Mouse (Mus musculus) layer of hippocampus, adult 9-11 months (tissue): ENCODE results near the gene Tyrobp.

ENCODE experiments used
- DNase-seq: peaks from one replicate; pipeline ENCODE4 v3.0.0; 2022

The Tyrobp gene

DNA sequence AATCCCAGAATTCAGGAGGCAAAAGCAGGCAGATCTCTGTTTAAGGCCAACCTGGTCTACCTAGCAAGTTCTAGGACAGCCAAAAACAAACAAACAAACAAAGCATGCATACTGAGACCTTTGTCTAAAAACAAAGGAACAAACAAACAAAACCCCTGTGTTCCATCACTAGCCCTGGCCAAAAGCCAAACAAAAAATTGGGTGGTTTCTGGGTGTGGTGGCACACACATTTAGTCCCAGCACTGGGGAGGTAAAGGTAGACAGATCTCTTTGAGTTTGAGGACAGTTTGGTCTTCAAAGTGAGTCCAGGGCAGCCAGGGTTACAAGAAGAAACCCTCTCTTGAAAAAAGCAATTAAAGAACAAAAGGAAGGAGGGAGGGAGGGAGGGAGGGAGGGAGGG is 15.8 kb downstream of the Tyrobp start:
- DNase-seq = no peak

DNA sequence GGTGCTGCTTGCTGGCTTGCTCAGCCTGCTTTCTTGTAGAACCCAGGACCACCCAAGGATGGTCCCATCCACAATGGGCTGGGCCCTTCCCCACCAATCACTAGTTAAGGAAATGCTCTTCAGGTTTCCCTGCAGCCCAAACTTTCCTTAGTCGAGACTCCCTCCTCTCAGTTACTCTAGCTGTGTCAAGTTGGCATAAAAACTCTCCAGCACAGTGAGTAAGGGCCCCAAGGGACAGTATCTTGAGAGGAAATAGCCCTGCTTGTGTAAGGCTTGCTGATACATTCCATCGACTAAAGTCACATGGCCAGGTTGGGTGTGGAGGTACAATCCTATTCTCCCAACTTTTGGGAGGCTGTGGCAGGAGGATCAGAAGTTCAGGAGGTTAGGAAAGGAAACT is 16.6 kb downstream of the Tyrobp start:
- no peak for DNase-seq

DNA sequence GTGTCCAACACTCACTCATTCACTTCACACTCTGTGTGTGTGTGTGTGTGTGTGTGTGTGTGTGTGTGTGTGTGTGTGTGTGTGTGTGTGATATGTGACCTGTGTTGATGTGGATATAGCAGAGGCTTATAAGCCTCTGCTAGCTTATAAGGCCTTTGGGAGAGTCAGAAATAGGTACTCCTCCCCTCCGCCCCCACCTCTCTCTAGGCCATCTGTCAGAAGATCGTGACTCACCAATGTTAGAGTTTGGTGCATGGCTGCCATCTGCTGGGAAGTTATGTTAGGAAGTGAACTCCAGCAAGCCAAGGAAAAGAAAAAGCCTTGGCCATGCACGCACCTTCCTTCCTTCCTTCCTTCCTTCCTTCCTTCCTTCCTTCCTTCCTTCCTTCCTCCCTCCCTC is 18.2 kb downstream of the Tyrobp start:
- DNase-seq = peak; percentile 92

DNA sequence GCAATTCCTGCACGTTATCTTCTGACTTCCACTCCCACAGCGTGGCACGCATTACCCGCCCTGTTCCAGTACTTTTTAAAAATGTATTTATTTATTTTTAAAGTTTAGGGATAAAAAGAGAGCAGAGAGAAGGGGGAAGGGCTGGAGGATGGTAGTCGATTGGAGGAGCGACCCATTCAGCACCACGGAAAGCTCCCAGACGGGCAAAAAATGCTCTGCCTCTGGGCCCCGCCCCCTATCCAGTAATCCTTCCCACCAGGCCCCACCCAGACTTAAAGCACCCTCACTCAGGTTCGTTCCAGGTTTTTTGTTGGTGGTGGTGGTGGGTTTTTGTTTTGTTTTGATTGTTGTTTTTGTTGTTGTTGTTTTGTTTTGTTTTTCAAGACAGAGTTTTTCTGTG is 20.7 kb downstream of the Tyrobp start:
- DNase-seq = no peak

DNA sequence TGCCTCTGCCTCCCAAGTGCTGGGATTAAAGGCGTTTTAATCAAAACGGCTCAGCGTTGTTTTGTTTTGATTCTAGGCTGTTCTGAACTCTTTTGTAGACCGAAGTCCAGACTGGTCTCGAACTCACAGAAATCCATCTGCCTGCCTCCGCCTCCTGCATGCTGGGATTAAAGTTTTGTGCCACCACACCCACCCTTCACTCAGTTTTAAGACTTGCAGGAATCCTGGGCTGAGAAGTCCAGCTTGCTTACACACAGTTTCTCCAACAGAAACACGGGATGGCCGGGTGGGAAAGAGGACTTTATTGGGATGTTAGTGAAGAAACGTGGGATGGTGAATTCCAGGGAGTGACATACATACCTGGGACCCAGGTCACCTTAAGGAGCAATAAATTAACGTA is 21.1 kb downstream of the Tyrobp start:
- no peak for DNase-seq

DNA sequence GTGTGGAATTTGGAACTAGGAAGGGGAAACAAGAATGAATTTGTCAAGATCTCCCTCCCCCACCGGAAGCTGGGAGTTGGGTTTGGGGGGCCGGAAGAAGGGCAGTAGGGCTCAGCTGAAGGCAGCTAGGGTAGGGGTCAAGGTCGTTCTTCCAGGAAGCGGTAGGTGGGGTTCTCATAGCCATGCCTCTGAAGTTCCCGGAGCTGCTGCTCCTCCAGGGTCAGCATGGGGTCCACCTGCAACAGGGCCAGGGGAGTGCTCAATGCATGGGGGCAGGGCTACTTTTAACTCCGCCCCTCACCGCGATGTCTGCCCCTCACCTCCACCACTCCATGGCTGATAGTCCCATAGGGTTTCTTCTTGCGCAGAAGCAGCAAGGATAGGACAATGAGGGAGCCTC is 21.6 kb downstream of the Tyrobp start:
- no peak for DNase-seq

DNA sequence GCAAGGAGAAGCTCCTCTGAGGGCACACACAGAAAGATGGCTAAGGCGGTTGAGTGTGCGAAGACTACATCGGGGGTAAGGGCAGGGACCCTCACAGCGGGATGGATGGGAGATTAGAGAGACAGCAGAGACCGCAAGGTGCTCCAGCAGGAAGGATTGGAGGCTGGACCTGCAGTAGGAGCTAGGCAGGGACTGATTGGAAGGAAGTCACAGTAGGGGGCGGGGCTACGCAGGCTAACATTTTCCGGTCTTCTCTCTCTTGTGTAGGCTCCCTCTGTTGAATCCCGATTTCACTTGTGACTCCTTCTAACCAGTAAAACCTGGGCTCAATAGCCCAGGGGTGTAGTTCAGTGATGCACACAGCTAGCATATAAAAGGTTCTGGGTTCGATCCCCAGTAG is 23.3 kb downstream of the Tyrobp start:
- no peak for DNase-seq

DNA sequence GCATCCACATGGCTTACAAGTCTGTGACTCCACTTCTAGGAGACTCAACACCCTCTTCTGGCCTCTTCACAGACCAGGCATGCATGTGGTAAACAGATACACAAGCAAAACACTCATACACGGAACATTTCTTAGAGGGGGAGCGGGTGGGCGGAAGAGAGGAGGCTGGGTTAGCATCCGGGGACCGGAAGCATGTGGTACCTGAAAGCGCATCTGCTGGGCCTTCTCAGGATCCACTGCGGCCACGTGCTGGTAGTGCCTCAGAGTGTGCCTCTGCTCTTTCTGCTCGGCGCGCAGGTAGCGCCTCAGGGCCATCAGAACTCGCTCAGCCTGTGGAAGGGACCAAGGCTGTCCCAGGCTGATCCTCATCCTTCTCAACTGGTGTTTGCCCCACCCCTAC is 26.2 kb downstream of the Tyrobp start:
- no peak for DNase-seq

DNA sequence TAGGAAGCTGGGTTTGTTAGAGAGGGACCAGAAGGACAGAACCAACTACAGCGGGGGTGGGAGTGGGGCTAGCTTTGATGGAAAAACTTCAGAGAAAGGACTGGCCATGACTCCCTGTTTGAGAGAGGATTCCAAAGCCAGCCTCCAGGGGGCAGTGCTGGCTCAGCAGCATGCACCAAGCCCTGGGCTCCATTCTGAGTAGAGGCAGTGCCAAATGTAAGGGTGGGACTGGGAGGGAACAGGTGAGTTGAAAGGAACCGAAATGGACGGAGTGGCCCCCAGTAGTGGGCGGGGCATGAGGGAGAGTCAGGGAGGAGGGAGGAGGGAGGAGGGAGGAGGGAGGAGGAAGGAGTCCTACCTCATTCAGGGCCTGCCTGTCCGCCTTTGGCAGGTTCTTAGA is 27.1 kb downstream of the Tyrobp start:
- no peak for DNase-seq

DNA sequence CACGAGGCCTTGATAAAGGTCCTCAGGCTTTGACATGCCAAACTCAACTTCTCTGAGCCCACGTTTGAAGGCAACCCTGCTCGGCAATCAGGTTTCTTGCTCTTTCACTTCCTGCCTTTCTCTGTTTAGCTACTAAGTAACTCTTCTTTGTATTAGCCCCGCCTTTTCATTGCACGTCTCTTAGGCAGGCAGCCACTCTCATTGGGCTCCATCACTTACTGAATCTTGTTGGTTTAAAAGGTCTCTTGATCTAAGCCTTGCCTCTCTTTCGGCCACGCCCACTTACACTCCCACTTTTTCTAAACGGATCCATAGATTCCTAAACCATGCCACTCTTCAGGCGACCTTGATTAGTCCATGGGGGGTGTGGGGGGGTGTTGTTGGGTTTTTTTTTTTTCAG is 30.1 kb downstream of the Tyrobp start:
- DNase-seq = no peak

DNA sequence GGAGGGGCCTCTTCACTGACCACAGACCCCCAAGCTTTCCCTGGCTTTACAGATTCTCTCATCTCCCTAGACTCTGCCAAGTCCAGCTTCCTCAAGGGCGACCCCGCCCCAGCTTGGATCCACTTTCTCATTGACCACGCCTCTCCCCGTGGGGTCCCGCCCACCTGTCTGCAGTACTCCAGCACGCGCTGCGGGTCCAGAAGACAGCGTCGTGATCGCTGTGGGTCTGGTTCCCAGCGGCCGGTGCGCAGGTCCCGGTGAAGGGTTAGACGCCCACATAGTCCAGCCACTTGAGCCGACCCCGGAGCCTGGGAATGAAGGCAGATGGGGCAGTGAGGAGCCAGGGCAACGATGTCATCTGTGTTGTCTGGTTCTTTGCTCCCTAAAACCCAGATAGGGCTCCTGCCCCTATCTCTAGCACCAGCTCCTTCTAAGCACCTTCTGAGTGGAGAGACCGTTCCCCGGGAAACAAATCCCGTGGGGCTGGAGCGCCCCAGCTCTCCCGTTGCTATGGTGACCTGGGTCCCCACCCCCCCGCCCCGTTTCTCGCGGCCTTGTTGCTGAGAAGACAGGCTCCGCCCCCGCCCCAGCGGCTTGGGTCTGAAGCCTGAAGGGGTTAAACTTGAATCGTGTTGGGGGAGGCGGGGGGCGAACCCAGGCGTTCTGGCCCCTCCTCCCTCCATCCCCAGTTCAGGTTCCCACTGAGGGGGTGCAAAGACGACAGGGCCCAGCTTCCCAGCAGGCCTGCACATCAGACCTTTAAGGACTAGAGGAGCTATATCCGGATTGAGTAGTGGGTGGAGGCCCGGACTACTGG is 30.8 kb downstream of the Tyrobp start:
- peak; percentile 89 for DNase-seq

DNA sequence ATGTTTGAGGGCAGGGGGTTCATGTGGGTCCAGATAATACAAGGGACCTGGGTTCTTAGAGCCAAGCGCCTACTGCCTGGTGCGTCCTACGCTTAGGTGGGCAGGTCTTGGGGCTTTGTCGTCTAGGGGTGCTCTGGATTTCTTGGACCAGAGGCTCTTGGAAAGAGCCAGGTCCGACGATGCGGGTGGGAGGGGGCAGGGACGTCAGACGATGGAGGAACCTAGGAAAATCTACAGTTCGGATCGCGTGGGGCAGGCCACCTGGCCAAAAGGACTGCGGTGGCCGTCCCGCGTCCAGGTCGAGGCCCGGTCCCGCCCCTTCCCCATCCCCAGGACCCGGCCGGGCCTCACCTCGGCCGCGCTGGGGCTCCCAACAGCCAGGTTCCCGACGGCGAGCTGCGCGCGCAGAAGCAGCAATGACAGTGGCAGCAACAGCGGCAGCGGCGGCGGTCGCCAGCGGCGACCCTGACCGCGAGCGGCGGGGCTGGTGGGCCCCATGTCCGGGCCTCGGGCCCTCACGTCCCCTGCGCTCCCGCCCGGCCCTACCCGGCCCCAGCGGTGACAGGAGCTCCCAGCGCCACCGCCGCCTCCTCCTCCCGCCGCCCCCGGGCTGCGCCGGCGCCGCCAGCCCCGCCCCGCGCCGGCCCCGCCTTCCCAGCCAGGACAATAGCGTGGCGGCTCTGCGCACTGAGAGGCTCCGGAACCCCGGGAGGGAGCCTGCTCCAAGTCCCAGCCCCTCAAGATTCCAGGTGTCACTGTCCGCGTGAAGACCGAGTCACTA is 31.6 kb downstream of the Tyrobp start, which contains the start of gene Aplp1:
Aplp1 (minus strand) TSS at position 565 of the 781 bp plus-strand sequence.
- DNase-seq = peak; percentile 84

DNA sequence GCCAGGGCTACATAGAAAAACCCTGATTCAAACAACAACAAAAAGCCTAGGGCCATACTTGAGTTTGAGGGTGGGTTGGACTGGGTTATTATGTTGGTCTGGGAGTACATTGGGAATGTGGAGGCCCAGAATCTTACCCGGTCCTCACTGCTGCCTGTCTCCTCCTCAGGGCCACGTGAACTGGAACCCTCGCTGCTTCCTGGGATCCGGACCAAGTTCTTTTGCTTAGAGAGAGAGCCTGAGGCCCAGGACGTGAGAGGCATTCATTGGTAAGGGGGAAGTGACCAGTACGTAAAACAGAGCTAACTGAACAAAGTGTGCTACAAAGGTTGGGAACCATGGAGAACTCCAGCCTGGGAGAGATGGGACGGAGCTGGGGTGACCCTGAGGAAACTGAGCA is 36.7 kb downstream of the Tyrobp start:
- no peak for DNase-seq

DNA sequence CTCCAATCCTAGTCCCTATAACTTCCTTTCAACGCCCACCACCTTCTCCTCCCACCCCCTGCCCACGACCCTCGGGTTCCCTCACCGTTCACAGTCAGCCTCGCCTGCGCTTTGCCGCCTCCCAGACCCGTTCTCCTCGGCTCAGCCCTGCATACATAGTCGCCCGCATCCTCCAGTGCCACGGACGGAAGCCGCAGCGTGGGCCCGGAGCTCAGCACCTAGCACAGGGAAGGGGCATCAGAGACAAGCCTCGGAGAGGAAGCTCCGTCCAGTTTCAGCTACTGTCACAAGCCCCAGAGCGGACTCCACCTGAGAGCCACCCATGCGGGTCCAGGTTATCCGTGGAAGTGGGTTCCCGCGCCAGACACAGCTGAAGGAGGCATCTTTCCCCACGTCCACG is 39.8 kb downstream of the Tyrobp start:
- DNase-seq = no peak

DNA sequence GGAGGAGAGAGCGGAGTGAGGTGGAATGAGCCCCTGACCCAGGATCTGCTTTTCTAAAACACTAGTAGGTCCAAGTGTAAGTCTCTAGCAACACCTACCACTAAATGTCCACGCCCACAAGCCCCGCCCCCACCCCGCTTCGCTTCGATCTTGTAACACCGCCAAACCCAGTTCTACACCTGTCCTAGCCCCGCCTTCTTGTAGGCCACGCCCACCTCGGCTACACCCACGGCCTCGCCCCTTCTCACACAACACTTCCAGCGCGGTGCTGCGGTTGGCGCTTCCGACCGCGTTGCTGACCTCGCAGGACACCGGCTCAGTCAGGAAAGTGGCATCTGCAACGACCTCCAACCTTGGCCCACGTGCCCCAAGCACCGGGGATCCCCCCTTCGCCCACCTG is 40.2 kb downstream of the Tyrobp start:
- DNase-seq = no peak

DNA sequence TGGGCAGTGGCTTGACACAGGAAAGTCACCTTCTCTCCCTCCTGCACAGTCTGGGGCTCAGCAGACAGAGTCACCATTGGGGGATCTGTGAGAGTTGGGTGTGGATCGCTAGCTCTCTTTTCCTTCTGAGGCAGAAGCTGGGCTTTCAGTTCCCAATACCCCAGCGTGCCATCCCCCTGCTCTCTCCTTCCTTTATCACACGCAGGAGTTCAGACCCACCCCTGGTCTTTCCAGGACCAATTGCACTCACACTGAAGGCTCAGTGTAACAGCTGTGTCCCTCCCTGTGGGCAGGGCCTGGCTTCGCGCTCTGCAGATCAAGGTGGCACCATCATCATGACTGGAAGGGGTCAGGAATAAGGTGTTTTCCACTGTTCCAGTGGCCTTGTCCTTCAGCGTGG is 40.7 kb downstream of the Tyrobp start:
- DNase-seq = no peak

DNA sequence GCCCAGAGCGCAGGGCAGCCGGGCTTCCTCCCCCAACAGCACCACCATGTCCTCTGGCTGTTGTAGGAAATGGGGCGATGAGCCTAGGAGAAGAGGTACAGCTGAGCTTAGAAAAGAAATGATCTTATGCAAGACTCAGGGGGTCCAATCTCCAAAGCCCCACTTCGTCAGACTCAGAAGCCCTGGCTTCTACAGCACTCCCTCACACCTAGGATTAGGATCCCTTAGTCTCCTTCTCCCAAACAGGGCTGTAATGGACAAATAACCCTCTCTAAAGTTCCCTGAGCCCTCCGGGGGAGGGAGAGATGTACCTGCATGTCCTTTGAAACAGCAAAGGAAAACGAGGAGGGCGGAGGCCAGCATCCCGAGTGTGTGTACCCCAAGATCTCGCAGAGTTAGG is 42.9 kb downstream of the Tyrobp start:
- DNase-seq = no peak

DNA sequence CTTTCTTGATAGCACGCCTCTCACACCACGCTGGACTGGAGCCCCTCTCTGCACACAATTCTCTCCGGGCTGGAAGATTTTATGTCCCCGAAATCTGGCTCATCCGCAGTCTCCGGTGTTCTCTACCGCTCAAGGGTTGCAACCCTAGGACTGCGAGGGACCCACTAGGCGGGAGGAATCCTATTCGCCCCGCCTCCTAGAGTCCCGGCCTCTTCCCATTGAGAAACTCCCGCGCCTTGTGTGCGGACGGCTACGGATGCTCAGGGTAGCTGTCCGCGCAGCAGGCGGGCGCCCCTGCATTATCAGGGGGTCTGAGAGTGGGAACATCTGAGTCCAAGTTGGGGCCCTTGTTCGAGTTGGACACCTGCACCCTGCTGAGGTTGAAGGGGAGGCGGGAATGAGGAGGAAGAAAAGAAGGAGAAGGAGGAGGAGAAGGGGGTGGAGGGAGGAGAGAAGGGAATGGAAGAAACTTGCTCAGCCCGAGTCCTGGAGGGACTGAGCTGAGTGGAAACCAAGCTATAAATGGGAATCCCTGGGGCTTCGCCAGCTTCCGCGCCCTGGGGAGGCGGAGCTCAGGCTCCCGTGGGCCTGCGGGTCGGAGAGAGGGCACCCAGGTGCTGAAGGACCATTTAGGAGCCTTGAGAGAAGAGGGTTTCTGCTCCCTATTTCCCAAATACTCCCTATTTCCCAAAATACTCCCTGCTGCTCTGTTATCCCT is 43.5 kb downstream of the Tyrobp start:
- DNase-seq = no peak

DNA sequence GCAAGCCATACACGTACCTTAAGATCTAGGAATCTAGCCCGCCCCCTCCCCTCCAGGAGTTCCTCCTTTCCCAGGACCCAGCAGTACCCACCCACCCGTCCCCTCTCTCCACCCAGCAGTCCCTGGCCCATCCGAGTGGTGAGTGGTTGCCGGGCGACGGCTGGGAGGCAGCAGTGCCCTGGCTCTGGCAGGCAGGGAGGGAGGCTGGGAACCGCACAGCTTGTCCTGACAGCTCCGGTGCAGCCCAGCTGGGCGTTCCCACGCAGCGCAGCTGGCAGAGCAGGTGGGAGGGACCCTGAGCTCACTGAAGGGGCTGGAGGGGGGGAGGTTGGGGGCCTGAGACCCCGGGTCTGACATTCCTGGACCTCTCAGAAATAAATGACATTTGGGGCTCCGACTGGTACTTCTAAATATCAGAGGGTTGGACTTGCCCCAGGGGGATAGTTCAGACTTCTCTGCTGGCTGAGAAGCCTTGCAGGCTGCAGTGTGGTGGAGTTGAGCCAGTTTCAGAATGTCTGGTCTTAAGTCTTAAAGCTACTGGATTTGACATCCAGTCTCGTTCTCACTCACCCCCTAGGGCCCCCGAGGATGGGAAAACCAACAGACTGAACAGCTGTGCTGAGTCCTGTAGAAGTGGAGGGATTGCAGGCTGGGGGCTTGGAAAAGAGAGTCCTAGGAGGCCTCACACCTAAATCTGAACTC is 44.2 kb downstream of the Tyrobp start, which contains the start of the genes Kirrel2 and Nphs1:
Kirrel2 (minus strand) TSS at position 62 of the 702 bp plus-strand sequence.
Nphs1 (plus strand) TSS at position 687 of the 702 bp plus-strand sequence.
- peak; percentile 77 for DNase-seq

DNA sequence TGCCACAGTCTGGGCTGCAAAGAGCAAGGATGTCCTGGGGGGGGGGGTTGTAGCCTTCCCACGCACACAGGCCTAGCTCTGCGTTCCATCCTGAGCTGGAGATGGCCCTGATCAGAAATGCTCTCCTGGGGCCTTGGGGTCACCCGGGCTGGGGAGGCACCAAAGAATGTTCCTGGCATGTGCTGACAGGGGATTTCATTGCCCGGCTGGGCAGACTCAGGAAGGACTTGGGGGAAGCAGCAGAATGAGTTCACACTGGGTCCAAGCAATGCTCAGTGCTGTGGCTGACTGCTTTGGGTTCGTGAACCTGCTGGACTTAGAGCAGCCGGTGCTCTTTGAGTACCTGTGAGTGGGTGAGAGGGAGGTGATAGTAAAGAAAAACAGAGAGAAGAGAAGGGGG is 45.9 kb downstream of the Tyrobp start:
- DNase-seq = no peak

DNA sequence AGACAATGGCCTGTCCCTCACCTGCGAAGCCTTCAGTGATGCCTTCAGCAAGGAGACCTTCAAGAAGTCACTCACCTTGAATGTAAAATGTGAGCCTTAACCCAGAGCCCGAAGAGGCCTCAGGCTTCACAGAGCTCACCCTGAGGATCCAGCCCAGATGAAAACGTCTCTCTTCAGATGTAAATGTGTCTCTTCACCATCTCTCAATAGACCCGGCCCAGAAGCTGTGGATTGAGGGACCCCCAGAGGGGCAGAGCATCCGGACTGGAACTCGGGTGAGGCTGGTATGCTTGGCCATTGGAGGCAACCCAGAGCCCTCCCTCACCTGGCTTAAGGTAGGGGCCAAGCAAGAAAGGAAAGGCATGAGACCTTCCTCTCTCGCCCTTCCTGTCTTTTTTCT is 50.0 kb downstream of the Tyrobp start:
- no peak for DNase-seq

DNA sequence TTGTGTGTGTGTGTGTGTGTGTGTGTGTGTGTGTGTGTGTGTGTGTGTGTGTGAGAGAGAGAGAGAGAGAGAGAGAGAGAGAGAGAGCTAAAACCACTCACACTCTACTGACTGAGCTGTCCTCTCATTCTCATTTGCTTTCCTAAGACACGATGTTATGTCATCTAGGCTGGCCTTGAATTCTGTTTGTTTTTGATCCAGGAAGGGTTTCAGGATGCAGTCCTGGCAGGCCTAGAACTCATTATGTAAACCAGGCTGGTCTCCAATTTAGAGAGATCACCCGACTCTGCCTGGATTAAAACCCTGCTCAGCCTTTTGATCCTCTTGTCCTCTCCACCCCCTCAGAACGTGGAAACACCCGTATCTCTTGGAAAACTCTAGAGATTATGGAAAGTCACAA is 50.4 kb downstream of the Tyrobp start:
- no peak for DNase-seq

DNA sequence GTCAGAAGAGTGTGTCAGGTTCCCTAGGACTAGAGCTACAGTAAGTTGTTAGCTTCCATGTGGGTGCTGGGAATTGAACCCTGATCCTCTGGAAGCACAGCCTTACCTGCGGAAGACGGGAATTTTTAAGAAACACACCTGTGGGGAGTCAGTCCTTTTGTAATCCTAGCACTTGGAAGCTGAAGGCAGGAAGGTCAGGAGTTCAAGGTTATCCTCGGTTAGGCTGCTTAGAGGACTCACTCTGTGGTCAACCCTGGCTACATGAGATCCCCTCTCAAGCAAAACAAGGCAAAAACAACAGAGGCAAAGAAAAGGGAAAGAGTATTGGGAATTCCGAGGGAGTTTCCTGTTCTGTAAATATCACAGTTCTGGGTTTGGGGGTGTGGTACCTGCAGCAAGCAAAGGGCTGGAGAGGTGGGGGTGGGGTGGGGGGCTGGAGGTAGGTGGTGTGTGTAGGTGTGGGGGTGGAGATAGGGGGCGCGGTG is 51.3 kb downstream of the Tyrobp start:
- DNase-seq = no peak
